ENCODE assay signal across 13 mouse cellular contexts in the genomic region with DNA sequence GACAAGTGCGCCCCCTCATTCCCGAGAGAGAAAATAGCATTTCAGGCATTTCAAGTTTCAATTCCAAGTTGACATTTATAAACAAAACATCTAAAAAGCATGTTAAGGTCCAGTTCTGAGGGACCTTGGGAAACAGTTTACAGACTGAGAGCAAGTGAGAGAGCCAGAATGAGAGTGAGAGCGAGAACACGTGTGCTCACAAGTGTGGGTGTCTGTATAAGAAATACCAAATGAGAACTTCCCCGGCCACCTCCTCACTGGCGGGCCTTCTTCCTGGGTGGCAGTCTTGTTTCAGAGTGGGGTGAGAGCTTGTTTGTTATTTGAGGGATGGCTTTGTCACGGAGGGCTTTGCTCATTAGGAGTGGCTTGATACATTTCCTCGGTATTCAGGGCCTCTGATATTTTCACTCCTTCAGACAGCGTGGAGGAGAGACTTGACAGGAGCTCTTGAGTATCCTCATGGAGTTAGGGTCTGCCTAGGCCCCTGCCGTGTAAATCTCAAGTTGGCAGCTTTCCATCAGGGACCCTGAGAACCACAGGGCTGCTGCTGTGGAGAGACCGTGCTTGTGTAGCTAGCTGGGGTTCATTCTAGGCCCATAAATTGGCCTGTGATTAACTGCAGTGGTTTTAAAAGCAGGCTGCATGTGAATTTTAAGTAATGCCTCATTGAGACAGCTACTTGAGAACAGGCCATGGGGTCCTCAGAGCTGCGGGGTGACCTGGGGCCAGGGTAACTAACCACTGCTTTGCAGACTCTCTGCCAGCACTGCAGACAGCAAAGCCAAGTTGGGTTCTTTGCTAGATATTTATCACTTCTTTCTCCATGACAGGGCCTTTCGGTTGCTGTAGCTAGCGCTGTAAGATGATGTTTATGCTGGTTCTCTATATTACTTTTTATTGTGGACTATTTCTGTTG.
DNase-seq lines count a peak whose midpoint lies in the region; ATAC-seq lines count a peak whose summit lies in the region.
"Had no signal": no experiment of that assay in that cellular context is flagged by ENCODE, and none has a peak within 500 bp of the region (broad histone marks: within the 10 kb centered on the region; RNA-seq: fewer than 3 reads in every experiment).

No protein-coding gene starts in this region.

- H3K36me3 ChIP-seq in kidney, embryonic 16.5 days (ENCODE audit: insufficient read depth, low read length): no peaks in the 10 kb centered on the region
- H3K36me3 ChIP-seq in limb, embryonic 15.5 days: no peaks in the 10 kb centered on the region
- H3K36me3 ChIP-seq: heart, embryonic 15.5 days; midbrain, embryonic 12.5 days had no signal

- peaks cover 28% of the 10 kb centered on the region for H3K4me1 ChIP-seq in kidney, embryonic 16.5 days (ENCODE audit: insufficient read depth, low read length)
- peaks cover 34% of the 10 kb centered on the region for H3K4me1 ChIP-seq in limb, embryonic 15.5 days
- H3K4me1 ChIP-seq: heart, embryonic 15.5 days had no signal

- no peak overlapping the region for H3K4me2 ChIP-seq in kidney, embryonic 16.5 days (replicated peaks; ENCODE audit: low read depth, low read length)
- no peak overlapping the region for H3K4me2 ChIP-seq in limb, embryonic 15.5 days
- H3K4me2 ChIP-seq: heart, embryonic 15.5 days; hindbrain, embryonic 14.5 days; midbrain, embryonic 12.5 days had no signal

- no peak for DNase-seq in kidney, adult 9 months
- peak; percentile 31 for DNase-seq in lung, postnatal 10 days
- DNase-seq in lung, postnatal 14 days: no peak
- peak; percentile 35 to 54 for DNase-seq in kidney, postnatal 4 days
- no peak for DNase-seq in B cell, adult 2 months
- DNase-seq: cerebellum, adult 18-20 months; lung, adult 2 months had no signal

- H3K27me3 ChIP-seq in kidney, embryonic 16.5 days (ENCODE audit: insufficient read depth, low read length): no peaks in the 10 kb centered on the region
- no peaks in the 10 kb centered on the region for H3K27me3 ChIP-seq in limb, embryonic 15.5 days
- H3K27me3 ChIP-seq: heart, embryonic 15.5 days had no signal

- H3K9ac ChIP-seq in kidney, embryonic 16.5 days (replicated peaks; ENCODE audit: low read length): no peak overlapping the region
- H3K9ac ChIP-seq in limb, embryonic 15.5 days: no peak overlapping the region
- H3K9ac ChIP-seq: heart, embryonic 15.5 days; hindbrain, embryonic 14.5 days; midbrain, embryonic 12.5 days had no signal

- H3K9me3 ChIP-seq in kidney, embryonic 16.5 days (ENCODE audit: low read length): no peaks in the 10 kb centered on the region
- H3K9me3 ChIP-seq in limb, embryonic 15.5 days: no peaks in the 10 kb centered on the region
- H3K9me3 ChIP-seq: heart, embryonic 15.5 days; midbrain, embryonic 12.5 days had no signal

- no peak overlapping the region for H3K4me3 ChIP-seq in kidney, embryonic 16.5 days (ENCODE audit: low read length)
- H3K4me3 ChIP-seq in limb, embryonic 15.5 days: no peak overlapping the region
- H3K4me3 ChIP-seq: heart, embryonic 15.5 days; midbrain, embryonic 12.5 days had no signal

- peak overlapping the region; percentile 31; the same call in 1 of the 2 replicates for H3K27ac ChIP-seq in kidney, embryonic 16.5 days (ENCODE audit: low read length)
- H3K27ac ChIP-seq in limb, embryonic 15.5 days: peak overlapping the region; percentile 33; the same call in 1 of the 2 replicates
- H3K27ac ChIP-seq: heart, embryonic 15.5 days; midbrain, embryonic 12.5 days; stomach, postnatal 0 days had no signal

- WGBS in kidney, embryonic 16.5 days: 54% methylated on average over 14 of the region's 14 CpGs
- WGBS in limb, embryonic 15.5 days: 53% methylated on average over 14 of the region's 14 CpGs

- ATAC-seq in kidney, embryonic 16.5 days (ENCODE audit: low FRiP score, low TSS enrichment): peak; percentile 64; the same call in 1 of the 2 replicates
- no peak for ATAC-seq in limb, embryonic 15.5 days (ENCODE audit: insufficient number of reproducible peaks, low FRiP score, low TSS enrichment, low read depth)

Comparison
In these comparisons a context has a peak if more than half of its experiments do, and no peak if none do; other contexts are left out.
1. DNase-seq: peak in lung, postnatal 10 days (single experiment) and kidney, postnatal 4 days (2 of 2); none in kidney, adult 9 months (single experiment), lung, postnatal 14 days (single experiment) and B cell, adult 2 months (0 of 2).